Mouse (Mus musculus) E14TG2a.4 (cell line): ENCODE data around the gene Zbtb22.

Experiments
- CTCF ChIP-seq: conservative IDR thresholded peaks from 2 replicates; pipeline ENCODE4 v1.5.1; 2014; ENCODE audit warnings: low read length
- NANOG ChIP-seq: IDR thresholded peaks from 2 replicates; pipeline ENCODE4 v1.6.1; 2014; ENCODE audit warnings: borderline replicate concordance, low read length, mixed read lengths
- POU5F1 ChIP-seq: IDR thresholded peaks from 2 replicates; pipeline ENCODE4 v1.6.1; 2014; ENCODE audit warnings: low read length, borderline replicate concordance

- TF ChIP-seq CTCF (no peak), POU5F1 (no peak), NANOG (no peak)
These were observed 13.2 kb upstream of the Zbtb22 start for GRCm38 (mm10) chr17:33902491-33902890.
